Mouse (Mus musculus): ENCODE results near the gene Atpif1. TPM values are rescaled to one million over a fixed set of nuclear protein-coding genes. Genes with fewer than 3 reads are reported as not detected.

The Atpif1 gene
- 63.2 TPM for polyA plus RNA-seq (2015; fragmentation: Illumina TruSeq; extraction: RNeasy Lipid Tissue Mini Kit (QIAGEN cat#74804); ENCODE audit: insufficient read depth, low read depth, low replicate concordance)

DNA sequence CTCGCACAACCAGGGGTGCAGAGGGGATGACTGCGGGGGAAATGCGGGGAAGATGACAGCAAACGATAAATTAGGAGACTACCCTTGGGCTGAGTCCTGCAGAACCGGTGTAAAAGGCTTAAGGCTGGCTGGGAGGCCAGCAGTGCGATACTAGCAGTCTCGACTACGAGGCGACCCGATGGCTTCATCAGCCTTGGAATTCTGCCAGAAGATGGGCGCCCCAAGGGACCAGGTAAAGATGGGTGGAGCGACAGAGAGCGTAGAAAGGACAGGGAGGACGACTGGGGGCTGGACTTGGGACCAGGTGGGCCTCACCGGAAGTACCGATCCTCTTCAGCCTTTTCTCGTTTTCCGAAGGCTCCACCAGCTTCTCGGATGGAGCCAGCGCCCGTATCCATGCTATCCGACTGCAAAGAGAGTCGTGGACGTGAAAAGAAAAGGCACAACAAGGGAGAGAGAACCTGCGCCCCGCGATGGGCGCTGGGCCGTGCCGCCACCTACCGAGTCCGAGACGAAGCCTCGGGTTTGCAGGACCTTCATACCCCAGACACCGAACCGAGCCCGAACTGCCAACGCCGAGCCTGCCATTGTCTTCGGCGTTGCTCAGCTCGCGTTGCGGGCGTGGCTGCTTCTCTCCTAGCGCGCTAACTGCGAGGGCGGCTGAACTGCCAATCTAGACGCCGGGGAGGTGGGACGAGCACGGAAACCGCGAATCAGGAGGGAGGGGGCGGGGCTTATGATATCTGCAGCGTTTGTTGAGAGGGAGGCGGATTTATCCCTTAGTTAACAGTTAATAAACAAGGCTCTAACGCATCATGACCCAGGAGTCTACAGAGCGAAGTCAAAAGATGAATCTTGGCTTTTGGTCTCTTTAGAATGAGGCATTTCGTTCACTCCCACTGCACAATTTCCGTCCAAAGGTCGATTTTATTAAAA lies at the start of gene Atpif1:
Atpif1 (minus strand) TSS at position 679 of the 936 bp plus-strand sequence.

GRCm38 (mm10) chr4:132563965-132564364 lies 30.5 kb upstream of the Atpif1 start, which contains the start of gene Ptafr:
Gene Ptafr, plus strand, starts transcription at chr4:132564067.

GRCm38 (mm10) chr4:132535406-132536121 lies 2.1 kb upstream of the Atpif1 start, which contains the start of gene Dnajc8:
Gene Dnajc8, plus strand, starts transcription at chr4:132535550.

GRCm38 (mm10) chr4:132510352-132510798 lies 23.1 kb downstream of the Atpif1 start, which contains the start of gene Sesn2:
Gene Sesn2, minus strand, starts transcription at chr4:132510501.

Other genes with a start within 250 kb of the Atpif1 start
- gene Rab42, start 230.3 kb downstream of the Atpif1 start, polyA plus RNA-seq (2015; fragmentation: Illumina TruSeq; extraction: RNeasy Lipid Tissue Mini Kit (QIAGEN cat#74804); ENCODE audit: insufficient read depth, low read depth, low replicate concordance), result not detected
- gene Trnau1ap, start 204.1 kb downstream of the Atpif1 start, polyA plus RNA-seq (2015; fragmentation: Illumina TruSeq; extraction: RNeasy Lipid Tissue Mini Kit (QIAGEN cat#74804); ENCODE audit: insufficient read depth, low read depth, low replicate concordance), result 18.5 TPM
- 2.1 TPM for gene Rcc1, start 180.1 kb downstream of the Atpif1 start, polyA plus RNA-seq (2015; fragmentation: Illumina TruSeq; extraction: RNeasy Lipid Tissue Mini Kit (QIAGEN cat#74804); ENCODE audit: insufficient read depth, low read depth, low replicate concordance)
- 4.2 TPM for gene Phactr4, start 111.2 kb downstream of the Atpif1 start, polyA plus RNA-seq (2015; fragmentation: Illumina TruSeq; extraction: RNeasy Lipid Tissue Mini Kit (QIAGEN cat#74804); ENCODE audit: insufficient read depth, low read depth, low replicate concordance)
- gene Med18, start 69.7 kb downstream of the Atpif1 start, polyA plus RNA-seq (2015; fragmentation: Illumina TruSeq; extraction: RNeasy Lipid Tissue Mini Kit (QIAGEN cat#74804); ENCODE audit: insufficient read depth, low read depth, low replicate concordance), result 0.83 TPM
- 2.7 TPM for gene Sesn2, start 23.2 kb downstream of the Atpif1 start, polyA plus RNA-seq (2015; fragmentation: Illumina TruSeq; extraction: RNeasy Lipid Tissue Mini Kit (QIAGEN cat#74804); ENCODE audit: insufficient read depth, low read depth, low replicate concordance)
- 25.6 TPM for gene Dnajc8, start 1.9 kb upstream of the Atpif1 start, polyA plus RNA-seq (2015; fragmentation: Illumina TruSeq; extraction: RNeasy Lipid Tissue Mini Kit (QIAGEN cat#74804); ENCODE audit: insufficient read depth, low read depth, low replicate concordance)
- 1.2 TPM for gene Ptafr, start 30.4 kb upstream of the Atpif1 start, polyA plus RNA-seq (2015; fragmentation: Illumina TruSeq; extraction: RNeasy Lipid Tissue Mini Kit (QIAGEN cat#74804); ENCODE audit: insufficient read depth, low read depth, low replicate concordance)
- gene Eya3, start 105.3 kb upstream of the Atpif1 start, polyA plus RNA-seq (2015; fragmentation: Illumina TruSeq; extraction: RNeasy Lipid Tissue Mini Kit (QIAGEN cat#74804); ENCODE audit: insufficient read depth, low read depth, low replicate concordance), result 5.5 TPM
- gene Xkr8, start 198.9 kb upstream of the Atpif1 start, polyA plus RNA-seq (2015; fragmentation: Illumina TruSeq; extraction: RNeasy Lipid Tissue Mini Kit (QIAGEN cat#74804); ENCODE audit: insufficient read depth, low read depth, low replicate concordance), result 0.42 TPM
- gene Smpdl3b, start 223.6 kb upstream of the Atpif1 start, polyA plus RNA-seq (2015; fragmentation: Illumina TruSeq; extraction: RNeasy Lipid Tissue Mini Kit (QIAGEN cat#74804); ENCODE audit: insufficient read depth, low read depth, low replicate concordance), result 1.2 TPM
- gene Rpa2, start 234.7 kb upstream of the Atpif1 start, polyA plus RNA-seq (2015; fragmentation: Illumina TruSeq; extraction: RNeasy Lipid Tissue Mini Kit (QIAGEN cat#74804); ENCODE audit: insufficient read depth, low read depth, low replicate concordance), result 2.0 TPM

Data from pancreas, adult 10 weeks (tissue).